Mouse (Mus musculus): Measurements from ENCODE around the gene Nle1.

Gene Nle1

GRCm38 (mm10) chr11:82870173-82871030 is 37.8 kb downstream of the Nle1 start:
- peak; percentile 71 for DNase-seq (ENCODE audit: extremely low read depth, insufficient read length, low spot score)

DNA sequence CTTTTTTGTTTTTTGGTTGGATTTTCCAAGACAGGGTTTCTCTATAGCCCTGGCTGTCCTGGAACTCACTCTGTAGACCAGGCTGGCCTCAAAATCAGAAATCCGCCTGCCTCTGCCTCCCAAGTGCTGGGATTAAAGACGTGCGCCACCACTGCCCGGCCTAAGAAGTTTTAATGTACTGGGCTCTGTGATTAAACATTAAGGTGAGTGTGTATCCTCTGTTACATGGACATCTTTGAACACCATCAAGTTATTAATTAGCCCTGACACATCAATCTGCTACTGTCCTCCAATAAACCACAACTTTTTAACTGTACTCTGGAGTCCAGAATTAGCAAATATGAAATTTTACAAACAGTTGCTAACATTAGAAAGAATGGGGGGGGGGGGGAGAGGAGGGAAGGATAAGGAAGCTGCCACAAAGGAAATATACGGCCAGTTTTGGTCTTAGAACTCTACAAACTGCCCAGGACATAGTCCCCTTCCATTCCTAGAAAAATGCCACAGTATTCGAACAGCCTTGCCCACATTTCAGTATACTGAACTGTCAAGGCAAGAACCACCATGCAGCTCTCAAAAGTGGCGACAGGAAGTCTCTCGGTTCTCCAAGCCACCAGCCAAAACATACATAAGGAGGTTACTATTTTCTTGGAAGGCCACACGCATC is 38.6 kb downstream of the Nle1 start:
- DNase-seq (ENCODE audit: extremely low read depth, insufficient read length, low spot score) = no peak

DNA sequence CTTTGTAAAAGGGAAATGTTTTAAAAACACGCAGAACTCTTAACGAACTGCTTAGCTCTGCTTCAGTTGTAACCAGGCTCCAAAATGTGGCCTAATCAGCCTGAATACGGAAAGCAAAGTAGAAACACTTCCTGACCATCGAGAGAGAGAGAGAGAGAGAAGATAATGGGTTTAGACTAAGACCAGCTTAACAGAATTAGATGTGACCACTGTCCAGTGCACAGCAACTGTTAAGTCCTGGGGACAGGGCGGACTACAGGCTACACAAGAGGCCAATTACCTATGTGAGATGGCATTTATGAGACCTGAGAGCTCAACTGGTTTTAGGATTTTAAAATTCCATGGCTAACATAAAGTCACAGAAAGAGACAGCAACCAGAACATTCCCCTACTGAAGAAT is 40.3 kb downstream of the Nle1 start:
- no peak for DNase-seq (ENCODE audit: extremely low read depth, insufficient read length, low spot score)

- DNase-seq (ENCODE audit: extremely low read depth, insufficient read length, low spot score) = no peak
These were observed 41.2 kb downstream of the Nle1 start for GRCm38 (mm10) chr11:82866850-82867564.

- DNase-seq (ENCODE audit: extremely low read depth, insufficient read length, low spot score) = no peak
These were observed 42.3 kb downstream of the Nle1 start for GRCm38 (mm10) chr11:82865957-82866356.

DNA sequence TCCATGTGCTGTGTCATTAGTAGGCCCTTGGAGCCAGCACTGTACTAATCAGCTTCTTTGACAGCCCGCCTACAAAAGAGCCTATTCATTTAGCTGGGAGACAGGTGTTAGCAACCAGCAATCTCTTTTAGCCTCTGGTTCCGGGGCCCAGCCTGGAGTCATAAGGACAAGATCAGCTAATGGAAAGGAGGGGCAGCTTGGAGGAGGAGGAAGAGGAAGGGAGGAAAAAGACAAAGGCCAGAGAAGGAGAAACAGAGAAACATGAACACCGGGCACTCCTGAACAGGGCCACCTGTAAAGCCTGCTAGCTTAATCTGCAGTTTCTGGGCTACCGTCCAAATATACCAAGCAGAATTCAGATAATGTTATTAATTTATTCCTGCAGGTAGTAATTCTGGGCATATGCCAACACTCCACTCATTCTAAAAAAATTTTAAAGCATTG is 44.7 kb downstream of the Nle1 start:
- no peak for DNase-seq (ENCODE audit: extremely low read depth, insufficient read length, low spot score)

DNA sequence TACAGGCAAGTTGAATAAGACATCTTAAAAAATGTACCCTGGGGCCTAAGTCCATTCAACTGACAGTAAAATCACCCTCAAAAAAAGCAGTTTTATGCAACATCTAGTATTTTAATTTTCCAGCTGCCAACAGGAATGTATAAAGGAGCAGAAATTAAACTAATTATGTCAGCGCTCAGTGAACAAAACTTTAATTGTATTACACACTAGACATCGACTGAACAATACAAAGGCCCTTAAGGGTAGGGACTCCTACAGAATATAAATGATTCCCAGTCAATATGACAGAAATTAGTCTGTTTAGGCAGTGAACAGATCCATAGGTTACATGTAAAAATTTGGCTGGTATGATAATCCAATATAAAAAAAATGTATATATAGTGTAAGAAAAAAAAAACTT is 45.2 kb downstream of the Nle1 start:
- no peak for DNase-seq (ENCODE audit: extremely low read depth, insufficient read length, low spot score)

GRCm38 (mm10) chr11:82862638-82863037 is 45.6 kb downstream of the Nle1 start:
- DNase-seq (ENCODE audit: extremely low read depth, insufficient read length, low spot score) = no peak

DNA sequence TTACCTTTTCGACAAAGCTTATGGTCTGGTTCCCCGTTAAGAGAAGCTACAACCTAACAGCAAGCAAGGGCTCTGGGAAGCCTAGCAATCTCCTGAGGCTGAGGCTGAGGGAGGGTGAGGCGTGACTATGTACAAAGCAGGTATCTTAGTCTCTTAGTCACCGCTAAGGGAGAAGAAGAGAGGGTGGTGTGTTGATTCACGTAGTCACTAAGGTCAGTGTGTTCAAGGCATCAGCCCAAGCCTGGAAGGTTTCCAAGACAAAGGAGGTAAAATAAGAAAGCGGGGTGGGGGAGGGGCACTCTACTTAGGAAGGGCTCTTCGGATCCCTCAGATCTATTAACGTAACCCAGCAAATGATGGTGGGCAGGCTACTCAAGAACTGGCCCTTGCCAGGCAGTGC is 46.7 kb downstream of the Nle1 start:
- no peak for DNase-seq (ENCODE audit: extremely low read depth, insufficient read length, low spot score)

DNA sequence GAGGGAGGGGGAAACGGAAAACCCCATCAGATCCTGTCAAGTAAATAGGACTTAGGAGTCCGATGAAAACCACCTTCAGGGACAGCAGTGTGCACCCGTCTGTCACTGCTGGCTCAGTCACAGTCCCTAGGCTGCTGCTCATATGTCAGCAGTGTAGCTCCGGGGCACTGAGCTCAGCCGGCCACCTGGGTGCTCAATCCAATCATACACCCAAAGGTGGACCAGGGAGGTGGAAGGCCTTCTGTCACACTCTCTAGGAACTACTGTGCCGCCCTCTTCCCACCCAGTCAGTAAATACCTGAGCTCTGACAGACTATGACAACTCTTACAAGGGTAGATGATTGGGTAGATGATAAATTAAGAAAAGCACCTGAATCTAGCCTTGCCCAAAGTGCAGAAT is 47.5 kb downstream of the Nle1 start:
- DNase-seq (ENCODE audit: extremely low read depth, insufficient read length, low spot score) = no peak

DNA sequence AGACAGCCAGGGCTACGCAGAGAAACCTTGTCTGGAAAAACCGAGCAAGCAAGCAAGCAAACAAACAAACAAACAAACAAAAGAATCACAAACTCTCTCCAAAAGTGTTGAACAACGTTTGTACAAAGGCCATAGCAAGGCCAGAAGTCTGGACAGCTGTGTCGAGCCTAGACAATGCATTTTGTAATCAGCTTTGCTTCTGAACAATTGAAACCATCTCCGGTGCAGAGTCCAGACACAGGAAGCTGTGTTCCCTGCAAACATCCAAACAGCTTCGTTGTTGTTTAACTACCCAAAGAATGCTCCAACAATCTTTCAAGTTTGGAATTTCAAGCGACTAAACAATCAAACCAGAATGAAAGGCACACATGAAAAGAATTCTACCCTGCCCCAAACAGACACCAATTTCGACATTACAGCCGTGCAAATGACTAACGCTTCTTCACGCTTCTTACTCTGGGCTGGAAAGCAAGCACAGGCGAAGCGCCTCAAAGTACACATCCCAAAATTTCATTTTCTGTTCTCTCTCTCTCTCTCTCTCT is 50.8 kb downstream of the Nle1 start:
- DNase-seq (ENCODE audit: extremely low read depth, insufficient read length, low spot score) = no peak

DNA sequence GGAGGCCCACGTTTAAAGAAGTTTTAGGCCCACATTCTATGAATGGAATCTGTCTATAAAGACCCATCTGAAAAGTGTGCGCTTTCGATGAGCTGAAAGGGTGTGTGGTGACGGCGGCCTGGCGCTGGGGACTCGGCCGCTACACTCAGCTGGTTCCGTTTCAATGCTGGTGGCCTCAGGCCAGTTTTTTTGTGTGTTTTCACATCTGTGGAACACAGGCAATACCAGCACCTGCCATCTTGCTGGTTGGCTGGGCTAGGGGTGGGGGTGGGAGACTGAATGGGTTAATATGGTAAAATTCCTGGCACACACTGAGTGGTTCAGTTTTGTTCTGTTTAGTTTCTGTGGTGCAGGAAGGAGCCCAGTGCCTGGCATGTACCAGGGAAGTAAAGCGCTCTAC is 52.2 kb downstream of the Nle1 start:
- no peak for DNase-seq (ENCODE audit: extremely low read depth, insufficient read length, low spot score)

DNA sequence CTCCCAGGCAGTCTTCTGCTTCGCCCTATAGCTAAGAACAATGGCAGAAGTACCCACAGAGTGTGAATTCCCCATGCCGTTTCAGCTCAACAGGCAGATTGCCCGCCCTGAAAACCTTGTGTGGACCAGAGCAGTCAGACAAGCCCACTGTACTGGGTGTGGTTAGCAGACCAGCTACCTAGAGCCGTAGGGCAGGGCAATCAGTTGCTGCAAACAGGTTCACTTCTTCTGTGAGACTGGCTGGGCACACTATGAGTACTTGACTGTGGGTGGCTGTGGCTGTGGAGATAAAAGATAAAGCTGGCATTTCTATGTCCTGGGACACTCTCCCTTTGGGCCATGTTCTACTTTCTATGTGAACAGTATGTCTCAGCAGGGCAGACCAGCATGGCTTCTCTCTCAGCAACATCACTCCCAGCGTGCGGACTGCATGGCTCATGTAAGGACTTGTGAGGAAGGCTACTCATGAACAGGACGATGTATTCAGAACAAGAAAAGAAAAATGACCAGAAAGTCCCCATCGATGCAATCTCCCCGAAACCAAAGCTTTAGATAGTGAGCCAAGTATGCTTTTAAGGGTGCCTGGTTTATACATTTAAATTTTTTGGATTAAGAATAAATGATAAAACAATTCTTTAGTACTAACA is 52.8 kb downstream of the Nle1 start:
- no peak for DNase-seq (ENCODE audit: extremely low read depth, insufficient read length, low spot score)

GRCm38 (mm10) chr11:82854111-82854510 is 54.1 kb downstream of the Nle1 start:
- no peak for DNase-seq (ENCODE audit: extremely low read depth, insufficient read length, low spot score)

DNA sequence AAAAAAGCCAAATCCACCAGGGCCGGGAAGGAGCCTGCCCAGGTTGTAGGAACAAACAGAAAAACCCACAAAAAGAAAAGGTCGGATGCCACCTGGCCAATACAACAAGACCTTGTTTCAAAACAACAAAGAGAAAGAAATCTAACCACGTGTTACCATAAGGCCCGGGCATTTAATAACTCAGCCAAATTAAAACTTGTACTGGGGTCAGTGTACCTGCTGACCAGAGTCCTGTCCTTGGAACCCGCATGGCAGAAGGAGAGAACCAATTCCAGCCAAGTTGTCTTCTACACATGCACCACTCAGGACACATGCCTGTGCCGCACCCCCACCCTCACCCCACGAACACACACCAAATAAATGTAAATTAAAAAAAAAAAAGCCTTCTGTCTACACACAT is 55.3 kb downstream of the Nle1 start:
- no peak for DNase-seq (ENCODE audit: extremely low read depth, insufficient read length, low spot score)

DNA sequence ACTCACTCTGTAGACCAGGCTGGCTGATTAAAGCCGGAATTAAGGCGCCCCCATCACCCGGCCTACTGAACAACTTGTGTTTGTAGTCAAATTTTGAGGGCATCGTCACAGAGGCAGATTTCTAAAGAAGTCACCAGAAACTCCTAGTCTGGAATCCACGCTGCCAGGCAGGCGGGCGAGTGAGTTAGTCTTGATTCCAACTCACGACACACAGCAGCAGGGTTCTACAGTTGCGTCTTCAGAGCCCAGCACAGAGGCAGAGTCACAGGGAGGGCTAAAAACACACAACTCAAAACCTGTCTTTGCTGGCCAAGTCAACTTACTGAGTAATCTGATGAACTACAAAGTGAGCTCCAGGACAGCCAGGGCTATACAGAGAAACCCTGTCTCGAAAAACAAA is 55.7 kb downstream of the Nle1 start:
- DNase-seq (ENCODE audit: extremely low read depth, insufficient read length, low spot score) = no peak

GRCm38 (mm10) chr11:82852115-82852514 is 56.1 kb downstream of the Nle1 start:
- DNase-seq (ENCODE audit: extremely low read depth, insufficient read length, low spot score) = no peak

Measured in 3134 (cell line).